Mouse (Mus musculus) liver, embryonic 14.5 days (tissue): ENCODE results near the gene Gm20661.
A peak's percentile ranks its signal among the peaks of the same experiment; 100 is the strongest.

Experiments
- CTCF ChIP-seq: IDR thresholded peaks from 2 replicates; pipeline ENCODE4 v1.5.1; 2016; ENCODE audit warnings: antibody characterized with exemption, low read depth, control low read depth
- EP300 ChIP-seq: IDR thresholded peaks from 2 replicates; pipeline ENCODE4 v1.6.1; 2016; ENCODE audit warnings: antibody characterized with exemption, low read depth

DNA sequence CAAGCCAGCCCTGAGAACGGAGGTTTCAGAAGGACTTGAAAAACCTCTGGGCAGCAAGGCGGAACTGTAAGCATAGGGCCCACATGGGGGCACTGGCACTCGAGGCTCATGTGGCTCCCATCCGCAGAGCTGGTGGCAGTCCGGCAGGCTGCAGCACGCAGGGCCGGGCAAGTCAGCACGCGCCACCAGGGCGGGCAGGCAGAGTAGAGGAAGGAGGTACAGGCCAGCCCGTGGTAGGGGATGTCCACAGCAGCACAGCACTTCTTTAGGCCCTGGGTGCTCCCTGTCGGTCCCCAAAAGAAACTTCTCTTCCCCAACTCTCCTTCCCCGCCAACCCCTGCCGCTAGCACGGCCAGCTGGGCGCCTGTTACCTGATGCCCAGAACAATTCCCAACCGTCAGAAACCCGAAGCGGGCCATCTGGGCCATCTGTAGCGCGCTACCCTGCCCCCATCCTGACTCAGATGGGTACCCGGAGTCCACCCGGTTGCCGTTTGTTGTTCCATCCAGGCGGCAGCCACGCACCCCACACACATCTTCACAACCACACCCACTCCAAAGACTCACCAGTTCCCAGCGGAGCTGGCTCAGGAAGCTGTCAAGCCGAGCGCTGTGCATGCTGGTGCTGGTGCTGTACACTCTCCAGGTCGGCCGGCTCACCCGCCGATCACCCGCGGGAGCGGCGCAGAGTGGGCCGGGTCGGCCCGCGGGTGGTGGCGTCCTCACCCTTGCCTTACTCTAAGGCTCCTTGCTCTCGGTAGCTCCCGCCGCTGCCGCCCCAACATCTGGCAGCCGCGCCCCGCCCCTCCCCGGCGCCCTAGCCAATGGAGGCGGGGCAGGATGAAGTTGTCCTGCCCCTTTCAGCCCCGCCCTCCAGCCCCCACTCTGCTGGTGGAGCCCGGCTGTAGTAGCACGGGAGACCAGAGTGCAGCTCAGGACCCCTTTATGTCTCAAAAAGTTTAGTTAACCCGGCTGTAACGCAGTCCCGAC is 2.6 kb downstream of the Gm20661 start, which contains the start of gene Inka1:
- TF ChIP-seq CTCF (peak; percentile 50), EP300 (peak; percentile 43; the same call in 1 of the 2 replicates)
